Mouse (Mus musculus) thymus, adult 2 months (tissue): ENCODE measurements around the gene Cdc25b.

Source experiments
- CTCF ChIP-seq: fragments of 200-500 bp; IDR thresholded peaks from 2 replicates; pipeline ENCODE4 v1.5.1; 2012; ENCODE audit warnings: mild to moderate bottlenecking, control low read depth, low read length, moderate library complexity, borderline replicate concordance; ENCODE audit not compliant: control insufficient read depth, poor library complexity, insufficient read depth; ENCODE audit errors: extremely low read depth
- POLR2A ChIP-seq: fragments of 200-500 bp; IDR thresholded peaks from 2 replicates; pipeline ENCODE4 v1.6.1; 2012; ENCODE audit warnings: mild to moderate bottlenecking, low read length, control low read depth, moderate library complexity; ENCODE audit not compliant: control insufficient read depth, poor library complexity, insufficient read depth; ENCODE audit errors: extremely low read depth

DNA sequence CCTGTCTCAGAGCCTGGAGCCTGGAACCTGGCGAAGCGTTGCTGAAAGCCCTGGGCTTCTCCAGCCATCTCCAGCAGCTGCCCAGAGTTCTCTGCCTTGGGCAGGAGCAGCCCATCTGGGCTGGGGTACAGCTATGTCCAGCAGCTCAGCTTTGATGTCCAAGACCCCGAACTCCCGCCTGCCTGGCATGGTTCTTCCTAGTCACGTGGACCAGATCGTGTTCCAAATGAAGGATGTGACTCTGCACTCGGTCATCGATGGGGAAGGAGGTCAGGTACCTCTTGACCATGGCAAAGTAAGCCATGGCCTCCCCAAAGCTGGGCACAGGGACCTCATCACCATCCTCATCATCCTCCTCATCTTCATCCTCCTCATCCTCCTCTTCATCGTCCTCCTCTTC, 8.8 kb upstream of the Cdc25b start:
- no peak for TF ChIP-seq CTCF
- no peak for TF ChIP-seq POLR2A
